Mouse (Mus musculus) urinary bladder, postnatal 14 days (tissue): ENCODE results near the gene Ifrd2.

Source experiments
- DNase-seq: peaks from one replicate; pipeline ENCODE4 v3.0.0; 2021; ENCODE audit warnings: low spot score

Gene Ifrd2

DNA sequence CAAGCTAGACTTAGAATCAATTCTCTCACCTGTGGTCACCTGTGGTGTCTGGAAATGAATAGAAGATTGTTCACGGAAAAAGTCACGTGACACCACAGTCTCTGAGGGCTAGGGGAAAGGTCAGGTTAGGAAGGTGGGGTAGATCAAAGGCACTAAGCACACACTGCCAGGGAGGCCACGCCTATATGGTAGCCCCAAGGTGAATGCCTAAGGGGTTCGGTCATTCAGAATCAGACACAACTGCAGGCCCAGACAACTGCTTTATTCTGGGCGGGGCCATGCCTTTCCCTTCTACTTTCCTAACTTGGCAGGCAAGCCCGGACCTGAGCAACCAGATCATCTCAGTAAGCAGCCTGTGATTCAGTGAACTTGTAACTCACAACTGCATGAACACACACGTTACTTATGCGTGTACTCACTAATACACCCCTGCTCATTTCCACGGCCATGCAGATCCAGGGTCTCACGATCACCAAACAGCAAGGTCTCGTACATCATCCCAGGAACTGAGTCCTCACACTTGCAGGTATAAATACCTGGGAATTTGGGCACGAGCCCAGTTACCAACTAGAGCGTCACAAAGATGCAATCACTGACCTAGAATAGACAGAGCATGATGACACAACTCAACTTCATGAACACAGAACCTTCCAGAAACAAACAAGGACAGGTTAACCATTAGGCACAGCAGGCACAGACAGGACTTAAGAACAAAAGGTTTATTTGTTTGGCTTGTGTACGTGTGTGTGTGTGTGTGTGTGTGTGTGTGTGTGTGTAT is 11.7 kb upstream of the Ifrd2 start:
- DNase-seq = peak; percentile 84

- peak; percentile 90 for DNase-seq
Measured at GRCm38 (mm10) chr9:107576357-107577107, 10.9 kb upstream of the Ifrd2 start, which contains the start of gene Hyal1. Hyal1 (plus strand) TSS chr9:107576927.

DNA sequence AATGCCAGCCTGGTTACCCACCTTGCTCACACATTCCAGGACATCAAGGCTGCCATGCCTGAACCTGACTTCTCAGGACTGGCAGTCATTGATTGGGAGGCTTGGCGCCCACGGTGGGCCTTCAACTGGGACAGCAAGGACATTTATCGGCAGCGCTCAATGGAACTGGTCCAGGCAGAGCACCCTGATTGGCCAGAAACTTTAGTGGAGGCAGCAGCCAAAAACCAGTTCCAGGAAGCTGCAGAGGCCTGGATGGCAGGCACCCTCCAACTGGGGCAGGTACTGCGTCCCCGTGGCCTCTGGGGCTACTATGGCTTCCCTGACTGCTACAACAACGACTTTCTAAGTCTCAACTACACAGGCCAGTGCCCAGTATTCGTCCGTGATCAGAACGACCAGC is 9.6 kb upstream of the Ifrd2 start:
- no peak for DNase-seq

GRCm38 (mm10) chr9:107578587-107578986 is 8.9 kb upstream of the Ifrd2 start, which contains the start of gene Naa80:
Naa80 (plus strand) TSS chr9:107578887.
- no peak for DNase-seq

DNA sequence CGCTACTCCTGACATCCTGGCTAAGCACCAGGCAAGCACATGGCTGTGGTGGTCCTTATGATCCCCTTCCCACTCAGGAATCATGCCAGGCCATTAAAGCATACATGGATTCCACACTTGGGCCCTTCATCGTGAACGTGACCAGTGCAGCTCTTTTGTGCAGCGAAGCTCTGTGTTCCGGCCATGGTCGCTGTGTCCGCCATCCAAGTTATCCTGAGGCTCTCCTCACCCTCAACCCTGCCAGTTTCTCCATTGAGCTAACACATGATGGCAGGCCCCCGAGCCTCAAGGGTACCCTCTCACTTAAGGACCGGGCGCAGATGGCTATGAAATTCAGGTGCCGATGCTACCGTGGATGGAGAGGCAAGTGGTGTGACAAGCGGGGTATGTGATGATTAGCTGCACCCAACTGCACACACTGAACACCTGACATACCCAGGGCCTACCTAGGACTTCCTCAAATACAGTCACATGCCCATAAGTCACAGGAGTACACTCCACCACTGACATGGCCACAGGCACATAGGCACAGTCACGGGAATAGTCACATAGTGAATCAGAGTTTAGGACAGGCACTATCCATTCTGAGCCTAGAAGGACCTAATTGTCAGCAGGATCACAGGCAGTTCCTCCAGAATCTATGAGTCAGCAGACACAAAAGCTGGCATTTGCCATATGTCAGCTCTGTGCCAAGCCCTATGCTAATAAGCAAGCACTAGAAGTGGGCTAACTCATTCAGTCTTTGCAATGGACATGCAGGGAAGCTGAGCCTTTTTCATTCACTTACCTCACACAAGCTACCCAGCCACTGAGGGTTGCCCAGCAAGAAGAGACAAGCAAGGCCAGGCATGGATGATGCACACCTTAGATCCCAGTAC is 8.2 kb upstream of the Ifrd2 start:
- no peak for DNase-seq

- DNase-seq = peak; percentile 93
Measured at GRCm38 (mm10) chr9:107580501-107581317, 6.7 kb upstream of the Ifrd2 start, which contains the start of gene Hyal3. Hyal3 (plus strand) TSS chr9:107580818.

GRCm38 (mm10) chr9:107581584-107581983 is 5.9 kb upstream of the Ifrd2 start:
- DNase-seq = no peak

DNA sequence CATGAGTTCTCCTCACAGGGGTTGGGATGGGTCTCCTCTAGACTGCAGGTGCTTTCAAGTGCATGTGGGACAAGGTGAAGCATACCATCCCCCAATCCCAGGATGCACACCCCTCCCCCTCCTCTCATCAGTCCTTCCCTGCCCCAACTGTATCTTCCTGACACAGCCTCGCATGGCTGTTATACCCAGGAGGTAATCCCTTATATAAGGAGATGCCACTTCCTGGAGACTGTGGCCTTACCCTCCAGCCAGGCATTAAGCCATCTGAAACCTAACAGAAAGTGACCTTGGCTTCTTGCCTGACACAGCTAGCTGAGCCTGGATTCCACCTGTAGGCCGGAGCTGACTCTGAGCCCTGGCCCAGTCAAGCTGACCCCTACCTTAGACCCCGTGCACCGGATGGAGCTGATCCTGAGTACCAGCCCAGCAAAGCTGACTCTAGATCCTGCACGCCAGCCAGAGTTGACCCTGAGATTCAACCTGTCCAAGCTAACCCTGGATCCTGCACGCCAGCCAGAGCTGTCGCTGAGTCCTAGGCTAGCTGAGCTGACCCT is 4.9 kb upstream of the Ifrd2 start:
- no peak for DNase-seq

DNA sequence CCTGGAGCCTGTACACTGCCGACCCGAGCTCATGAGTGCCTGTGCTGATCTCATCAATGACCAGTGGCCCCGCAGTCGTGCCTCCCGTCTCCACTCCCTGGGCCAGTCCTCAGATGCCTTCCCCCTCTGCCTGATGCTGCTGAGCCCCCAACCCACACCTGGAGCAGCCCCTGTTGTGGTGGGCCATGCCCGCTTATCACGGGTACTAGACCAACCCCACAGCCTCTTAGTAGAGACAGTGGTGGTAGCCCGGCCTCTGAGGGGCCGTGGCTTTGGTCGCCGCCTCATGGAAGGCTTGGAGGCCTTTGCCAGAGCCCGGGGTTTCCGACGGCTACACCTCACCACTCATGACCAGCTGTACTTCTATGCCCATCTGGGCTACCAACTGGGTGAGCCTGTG is 4.3 kb upstream of the Ifrd2 start:
- DNase-seq = no peak

- no peak for DNase-seq
Measured at GRCm38 (mm10) chr9:107586504-107586903, 938 bp upstream of the Ifrd2 start.

DNA sequence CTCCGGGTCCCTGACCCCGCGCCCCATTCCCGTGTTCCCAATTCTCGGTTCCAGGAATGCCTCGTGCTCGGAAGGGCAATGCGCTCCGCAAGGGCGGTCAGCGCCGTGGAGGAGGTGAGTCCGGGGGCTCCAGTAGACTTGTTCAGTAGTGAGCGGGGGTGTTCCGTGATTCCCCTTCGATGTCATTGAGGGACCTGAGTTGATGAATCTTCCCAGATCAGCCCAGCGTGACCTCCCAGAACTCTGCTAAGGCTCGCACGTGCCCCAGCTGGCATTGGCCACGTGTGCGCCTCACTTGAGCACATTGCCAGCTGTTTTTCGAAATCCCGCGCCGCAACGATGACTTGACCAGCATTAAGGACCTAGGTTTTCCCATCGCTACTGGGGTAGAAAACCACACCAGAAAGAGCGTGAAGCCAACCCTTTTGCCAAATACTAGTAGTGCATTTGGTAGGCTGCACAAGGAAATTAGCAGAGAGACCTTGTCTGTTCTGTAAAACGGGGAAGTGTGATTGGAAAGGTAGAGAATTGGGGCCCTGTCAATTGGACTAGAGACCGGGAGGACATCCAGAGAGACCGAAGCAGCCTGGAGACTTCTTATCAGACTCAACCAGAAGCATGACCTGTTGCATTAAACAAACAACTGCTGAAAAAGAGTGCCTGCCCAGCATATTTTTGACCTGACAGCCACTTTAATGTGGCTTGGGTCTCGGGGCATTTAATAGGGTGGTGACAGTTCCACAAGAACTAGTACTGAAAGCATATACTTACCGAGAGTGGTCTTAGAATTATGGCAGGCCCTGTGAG is 594 bp downstream of the Ifrd2 start:
- DNase-seq = no peak

GRCm38 (mm10) chr9:107590058-107590772 is 2.8 kb downstream of the Ifrd2 start:
- DNase-seq = no peak

DNA sequence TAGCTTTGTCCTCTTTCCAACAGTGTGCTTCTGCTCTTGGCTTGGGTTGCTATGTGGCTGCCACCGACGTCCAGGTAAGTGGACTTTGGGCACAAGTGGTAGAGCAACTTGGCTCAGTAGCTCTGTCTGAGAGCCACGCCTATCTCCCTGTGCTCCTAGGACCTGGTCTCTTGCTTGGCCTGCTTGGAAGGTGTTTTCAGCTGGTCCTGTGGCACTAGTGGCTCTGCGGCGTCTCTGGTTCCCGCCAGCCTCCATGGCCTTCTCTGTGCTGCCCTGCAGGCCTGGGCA is 3.3 kb downstream of the Ifrd2 start:
- no peak for DNase-seq

DNA sequence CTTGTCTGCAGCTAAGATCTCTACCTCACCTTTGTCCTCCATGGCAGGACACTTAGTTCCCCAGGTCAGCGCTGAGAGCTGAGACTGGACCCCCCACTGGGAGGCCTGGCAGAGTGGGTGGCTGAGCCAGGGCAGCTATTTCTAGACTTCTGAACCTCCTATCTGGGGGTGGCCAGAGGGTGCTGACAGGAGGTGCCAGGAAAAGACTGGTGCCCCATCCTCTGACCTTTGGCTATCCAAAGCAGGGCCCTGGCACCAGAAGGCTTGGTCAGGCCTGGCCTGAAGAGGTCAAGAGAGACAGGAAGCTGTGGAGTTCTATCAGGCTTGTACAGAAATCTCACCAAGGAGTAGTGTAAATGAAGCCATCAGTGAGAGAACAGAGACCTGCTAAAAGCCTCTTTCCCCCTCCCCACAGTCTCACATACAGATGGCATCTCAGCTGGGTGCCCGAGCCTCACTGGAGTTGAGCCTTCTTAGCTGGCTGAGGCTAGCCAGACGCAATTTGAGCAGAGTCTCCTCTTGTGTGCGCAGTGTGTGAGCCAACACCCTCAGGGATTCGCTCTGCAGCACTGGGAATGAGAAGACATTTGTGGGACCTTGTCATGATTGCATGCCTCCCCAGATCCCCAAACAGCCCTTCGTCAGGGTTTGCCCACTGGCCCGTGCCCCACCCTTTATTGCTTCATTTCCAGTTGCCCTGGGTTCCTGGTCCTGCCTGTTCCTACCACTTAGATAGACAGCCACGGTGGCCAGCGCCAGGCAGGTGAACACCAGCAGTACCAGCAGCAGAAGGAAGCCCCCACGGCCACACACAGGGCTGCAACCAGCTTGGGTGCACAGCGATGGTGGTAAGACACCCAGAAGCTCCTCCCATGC is 5.9 kb downstream of the Ifrd2 start:
- DNase-seq = no peak

DNA sequence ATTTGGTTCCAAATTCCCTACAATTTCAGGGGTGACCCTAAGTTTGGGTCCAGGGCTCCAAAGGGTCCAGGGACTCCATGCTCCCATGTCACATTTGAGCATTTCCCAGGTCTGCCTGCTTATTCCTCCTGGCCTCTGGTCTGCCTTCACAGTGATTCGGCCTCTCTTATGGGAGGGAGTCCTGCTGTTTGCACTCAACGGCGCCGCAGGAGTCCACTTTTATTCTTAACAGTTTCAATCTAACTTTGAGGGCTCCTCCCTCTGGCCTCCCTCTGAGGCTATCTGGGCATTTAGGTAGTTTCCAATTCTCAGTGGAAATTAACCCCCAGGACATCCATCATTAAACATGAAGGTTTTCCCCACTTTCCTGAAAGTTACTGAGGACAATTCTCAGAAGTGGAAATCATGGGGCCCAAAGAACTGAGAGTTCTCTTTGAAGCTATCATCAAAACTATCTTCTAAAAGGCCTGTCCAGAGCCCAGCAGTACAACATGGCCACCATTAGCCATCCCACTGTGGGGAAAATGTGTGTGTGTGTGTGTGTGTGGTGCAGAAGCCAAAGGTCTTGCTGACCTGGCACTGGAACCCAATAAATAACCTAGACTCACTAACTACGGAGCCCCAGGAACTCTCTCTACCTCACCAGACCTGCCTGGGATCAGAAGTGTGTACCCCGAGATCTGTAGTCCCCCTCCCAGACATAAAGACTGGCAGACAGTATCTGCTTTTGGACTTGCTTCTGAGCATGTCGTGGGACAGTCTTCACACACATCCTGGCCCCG is 7.0 kb downstream of the Ifrd2 start:
- DNase-seq = no peak

- no peak for DNase-seq
Measured at GRCm38 (mm10) chr9:107596619-107597569, 9.5 kb downstream of the Ifrd2 start.

DNA sequence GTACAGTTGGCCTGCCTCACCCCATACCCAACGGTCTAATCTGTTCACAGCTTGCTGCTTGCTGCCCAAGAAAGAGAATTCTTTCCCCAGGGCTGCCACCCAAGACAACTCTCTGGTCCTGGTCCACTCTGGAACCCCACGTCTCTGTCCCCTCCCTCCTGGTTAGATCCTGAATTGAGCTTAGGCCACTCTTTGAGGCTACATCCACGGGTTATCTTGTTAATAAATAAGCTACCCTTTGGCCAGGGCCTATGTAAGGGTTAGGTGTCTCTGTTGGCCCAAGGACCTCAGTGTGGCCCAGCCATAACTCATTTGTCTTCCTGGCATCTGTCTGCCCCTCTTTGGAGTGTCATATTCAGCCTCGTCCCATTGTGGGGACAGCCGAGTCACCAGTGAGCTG is 10.9 kb downstream of the Ifrd2 start:
- no peak for DNase-seq
